Mouse (Mus musculus): ENCODE results near the gene Pcp4l1.

Gene Pcp4l1

DNA sequence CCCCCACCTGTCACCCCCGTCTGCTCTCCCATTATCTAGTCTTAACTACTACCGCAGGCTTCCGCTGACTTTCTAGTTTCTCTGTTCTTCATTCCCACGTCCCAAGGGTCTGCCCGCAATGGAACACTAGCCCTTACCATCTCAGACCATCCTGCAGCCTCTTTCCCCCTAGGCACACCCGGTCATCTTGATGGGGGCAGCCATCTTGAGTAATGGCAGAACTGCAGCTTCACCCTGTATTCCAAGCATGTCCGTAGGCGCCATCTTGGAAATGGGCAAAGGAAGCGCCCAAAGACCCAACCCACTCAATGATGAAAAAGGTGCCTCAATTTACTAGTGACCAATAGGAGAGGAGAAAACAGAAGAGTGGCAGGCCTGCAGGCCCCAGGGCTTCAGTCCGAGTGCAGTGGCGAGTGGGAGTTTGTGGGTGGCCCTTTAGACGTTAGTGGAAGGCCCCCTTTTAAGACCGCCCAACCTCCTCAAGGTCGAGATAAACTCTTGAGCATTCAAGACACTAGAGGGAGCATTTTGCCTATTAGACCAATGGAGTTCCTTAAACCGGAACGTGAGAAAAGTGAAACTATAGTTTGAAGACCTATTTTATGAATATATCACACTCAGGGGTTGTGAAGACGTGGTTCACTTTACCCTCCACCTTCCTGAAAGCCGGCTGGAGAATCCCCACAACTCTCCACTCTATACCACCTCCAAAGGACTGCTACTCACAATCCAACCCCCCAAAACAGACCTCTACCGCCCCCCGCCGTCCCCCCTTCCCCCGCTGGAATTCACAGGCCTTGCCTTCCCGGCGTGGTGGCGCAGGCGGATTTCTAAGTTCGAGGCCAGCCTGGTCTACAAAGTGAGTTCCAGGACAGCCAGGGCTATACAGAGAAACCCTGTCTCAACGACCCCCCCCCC, 26.4 kb upstream of the Pcp4l1 start, which contains the start of gene Tomm40l:
TSS of gene Tomm40l (minus strand) at position 277 of the 918 bp plus-strand sequence.
- in situ Hi-C loops (cut with MseI, MboI) = loop anchor here (5.0 to 10.0 kb wide), 2 partner anchors 105 to 108 kb away; partner anchors contain the start of gene Cfap126 (in 1 of the 2)

DNA sequence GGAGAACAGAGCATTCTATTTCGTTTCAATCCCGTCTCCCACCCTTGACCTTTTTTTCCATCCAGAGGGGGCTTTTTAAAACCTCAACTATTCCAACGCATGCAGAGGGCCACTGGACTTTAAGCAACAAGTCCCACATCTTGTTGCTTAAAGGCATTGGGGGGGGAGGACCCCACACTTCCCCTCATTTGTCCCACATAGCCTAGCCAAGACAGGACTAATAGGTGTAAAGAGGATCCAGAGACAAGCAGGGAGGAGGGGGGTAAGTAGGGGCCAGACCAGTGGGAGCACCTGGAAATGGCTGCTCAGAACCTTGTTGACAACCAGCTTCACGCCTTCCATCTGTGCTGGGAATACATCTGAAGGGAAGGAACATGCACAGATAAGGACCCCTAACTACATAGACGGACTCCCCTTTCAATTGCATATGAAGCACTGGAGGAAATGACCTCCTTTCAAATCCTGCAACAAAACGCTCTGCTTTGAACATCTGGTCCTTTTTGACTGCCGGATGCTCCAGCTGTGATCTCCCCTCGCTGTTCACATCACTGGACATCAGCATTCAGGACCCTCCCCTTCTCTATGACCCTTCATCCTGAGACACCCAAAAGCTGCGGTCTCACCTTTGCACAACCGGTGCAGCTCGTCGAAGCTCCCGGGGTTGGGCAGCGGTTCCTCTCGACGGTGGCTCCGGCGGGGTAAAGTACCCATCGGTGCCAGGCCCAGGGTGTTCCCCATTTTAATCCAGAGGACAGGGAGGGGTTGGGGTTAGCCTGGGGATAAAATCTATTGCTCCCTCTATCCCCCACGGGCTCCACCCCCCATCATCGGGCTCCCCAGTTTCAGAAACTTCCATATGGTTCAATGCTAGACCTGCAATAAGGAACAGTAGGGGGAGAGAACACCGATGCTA, 25.5 kb upstream of the Pcp4l1 start:
- in situ Hi-C loops (cut with MseI, MboI) = loop anchor here (5.0 to 10.0 kb wide), 2 partner anchors 104 to 107 kb away; partner anchors contain the start of gene Cfap126 (in 1 of the 2)

DNA sequence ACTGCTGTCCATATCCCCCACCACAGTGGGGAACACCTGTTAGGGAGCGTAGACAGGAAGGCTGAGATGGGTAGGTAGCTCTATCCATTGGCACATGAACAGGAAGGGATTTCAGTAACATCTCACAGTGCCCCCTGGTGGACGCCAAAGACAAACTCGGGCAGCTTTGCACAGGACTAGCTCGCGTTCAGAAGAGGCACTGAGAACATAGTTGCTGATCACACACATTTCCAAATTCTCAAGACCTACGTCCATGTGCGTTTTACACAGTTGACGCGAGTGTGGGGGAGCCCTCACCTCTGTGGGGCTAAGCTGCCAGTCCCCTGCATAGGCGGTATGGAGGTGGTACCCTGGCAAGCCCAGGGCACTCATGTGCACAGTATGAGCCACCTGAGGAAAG, 24.8 kb upstream of the Pcp4l1 start:
- in situ Hi-C loops (cut with MseI, MboI) = loop anchor here (5.0 to 10.0 kb wide), 2 partner anchors 104 to 106 kb away; partner anchors contain the start of gene Cfap126 (in 1 of the 2)

DNA sequence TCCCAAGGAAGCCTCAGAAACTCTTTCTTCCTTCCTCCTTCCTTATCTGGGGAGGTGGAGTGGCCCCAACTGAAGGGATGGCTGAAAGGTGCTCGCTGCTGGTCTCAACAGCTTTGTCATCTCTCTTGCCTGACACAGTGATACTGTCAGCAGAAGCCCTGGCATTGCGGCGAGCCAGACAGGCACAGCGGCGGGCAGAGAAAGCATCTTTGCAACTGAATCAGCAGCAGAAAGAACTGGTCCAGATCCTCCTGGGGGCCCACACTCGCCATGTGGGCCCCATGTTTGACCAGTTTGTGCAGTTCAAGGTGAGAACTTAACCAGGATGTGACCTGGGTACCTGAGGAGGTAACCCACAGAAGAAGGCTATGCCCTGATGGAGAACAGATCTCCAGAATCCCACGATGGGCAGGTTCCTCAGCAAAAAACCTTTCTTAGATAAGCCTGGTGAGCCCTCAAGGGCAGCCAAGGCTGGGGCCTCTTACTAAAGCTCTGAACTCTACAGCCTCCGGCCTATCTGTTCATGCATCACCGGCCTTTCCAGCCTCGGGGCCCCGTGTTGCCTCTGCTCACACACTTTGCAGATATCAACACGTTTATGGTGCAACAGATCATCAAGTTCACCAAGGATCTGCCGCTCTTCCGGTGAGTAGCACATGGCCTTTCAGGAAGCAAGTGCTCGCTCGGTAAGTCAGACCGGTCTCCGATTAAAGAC, 20.3 kb upstream of the Pcp4l1 start:
- in situ Hi-C loops (cut with MseI, MboI) = no loop called here

DNA sequence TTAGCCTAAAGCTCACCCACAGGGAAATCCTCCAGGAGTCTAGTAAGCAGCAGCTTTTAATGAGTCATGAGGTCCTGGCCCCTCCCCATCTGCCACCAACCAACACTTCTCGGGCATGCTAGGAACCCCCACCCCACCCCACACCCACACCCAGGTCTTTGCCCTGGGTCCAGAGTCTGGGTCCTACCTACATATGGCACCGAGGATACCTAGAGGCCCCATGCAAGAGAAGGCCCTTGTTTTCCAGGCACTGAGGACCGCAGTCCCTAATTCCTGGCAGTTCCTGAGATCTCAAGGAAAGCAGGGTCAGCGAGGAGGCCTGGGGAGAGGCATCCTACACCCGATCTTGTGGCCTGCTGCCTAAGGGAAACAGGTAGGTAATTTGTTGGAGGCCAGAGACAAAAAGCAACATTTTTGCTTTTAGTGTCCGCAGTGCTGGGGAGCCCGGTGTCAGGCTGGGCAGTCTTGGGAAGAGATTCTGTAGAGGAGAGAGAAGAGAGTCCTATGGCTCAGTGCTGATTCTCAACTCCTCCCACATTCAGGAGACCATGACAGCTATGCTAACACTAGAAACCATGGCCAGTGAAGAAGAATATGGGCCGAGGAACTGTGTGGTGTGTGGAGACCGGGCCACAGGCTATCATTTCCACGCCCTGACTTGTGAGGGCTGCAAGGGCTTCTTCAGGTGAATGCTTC, 17.9 kb upstream of the Pcp4l1 start, which contains the start of gene Nr1i3:
TSS of gene Nr1i3 (plus strand) at position 170 of the 696 bp plus-strand sequence.
- in situ Hi-C loops (cut with MseI, MboI) = no loop called here

DNA sequence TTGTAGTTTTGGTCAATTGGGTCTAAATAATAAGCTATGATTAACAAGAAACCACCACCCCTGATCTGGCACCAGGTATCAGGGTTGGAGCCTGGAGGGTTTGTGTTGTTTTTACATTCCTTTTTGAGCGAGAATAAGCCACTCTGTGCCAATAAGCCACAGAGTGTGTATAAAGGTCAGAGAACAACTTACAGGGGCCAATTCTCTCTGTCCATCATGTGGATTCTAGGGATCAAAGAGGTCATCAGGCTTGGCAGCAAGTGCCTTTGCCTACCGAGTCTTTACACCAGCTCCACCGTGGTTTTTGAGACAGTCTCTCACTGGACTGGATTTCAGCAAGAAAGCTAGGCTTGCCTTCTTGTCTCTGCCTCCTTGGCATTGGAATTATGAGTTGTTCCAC, 16.8 kb upstream of the Pcp4l1 start:
- in situ Hi-C loops (cut with MseI, MboI) = no loop called here

DNA sequence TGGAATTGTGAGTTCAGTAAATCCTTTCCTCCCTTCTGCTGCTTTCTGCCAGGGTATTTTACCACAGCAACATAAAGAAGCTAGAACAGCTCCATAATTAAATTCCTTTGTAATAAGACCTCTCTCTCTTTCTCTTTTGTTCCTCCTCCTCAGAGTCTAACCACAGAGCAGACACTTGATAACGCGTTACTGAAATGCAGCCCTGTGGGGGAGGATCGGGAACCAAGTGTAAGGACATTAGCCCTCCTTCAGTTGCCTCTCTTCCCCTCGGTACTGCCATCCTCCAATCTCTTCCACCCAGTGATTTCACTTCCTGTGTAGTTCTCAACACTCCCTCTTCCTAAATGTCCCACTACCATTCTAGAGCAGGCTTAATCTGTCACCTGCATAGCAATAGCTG, 13.3 kb upstream of the Pcp4l1 start:
- in situ Hi-C loops (cut with MseI, MboI) = no loop called here

DNA sequence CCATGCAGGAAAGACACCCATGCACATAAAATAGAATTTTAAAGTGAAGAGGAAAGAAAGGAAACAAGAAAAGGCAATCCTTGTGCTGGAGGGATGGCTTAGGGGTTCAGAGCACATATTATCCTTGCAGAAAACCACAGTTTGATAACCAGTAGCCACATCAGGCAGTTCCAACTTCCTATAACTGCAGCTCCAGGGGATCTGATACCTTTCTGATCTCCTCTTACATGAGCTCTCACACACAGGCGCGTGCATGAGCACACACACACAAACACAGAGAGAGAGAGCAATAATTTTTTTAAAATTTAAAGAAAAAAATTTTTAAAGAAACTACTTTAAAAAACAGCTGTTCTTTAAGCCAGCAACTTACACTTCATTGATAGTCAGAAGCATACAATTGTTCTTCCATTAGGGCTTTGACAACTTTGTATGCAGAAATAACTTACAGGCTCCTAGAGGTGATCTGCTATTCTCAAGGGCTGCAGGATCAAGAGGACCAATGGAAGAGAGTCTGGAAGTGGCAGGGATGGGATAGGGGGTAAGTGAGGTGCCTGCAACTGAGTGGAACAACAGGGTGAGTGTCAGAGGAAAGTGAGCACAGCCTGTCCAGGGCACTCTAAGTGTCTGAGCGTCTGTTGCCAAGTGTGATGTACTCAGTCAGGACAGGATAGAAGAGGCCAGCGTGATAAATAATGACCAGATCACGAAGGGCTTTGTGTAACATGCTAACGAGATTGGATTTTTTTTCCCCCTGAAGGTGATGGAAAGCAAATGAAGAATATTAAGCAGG, 9.8 kb upstream of the Pcp4l1 start:
- in situ Hi-C loops (cut with MseI, MboI) = no loop called here

DNA sequence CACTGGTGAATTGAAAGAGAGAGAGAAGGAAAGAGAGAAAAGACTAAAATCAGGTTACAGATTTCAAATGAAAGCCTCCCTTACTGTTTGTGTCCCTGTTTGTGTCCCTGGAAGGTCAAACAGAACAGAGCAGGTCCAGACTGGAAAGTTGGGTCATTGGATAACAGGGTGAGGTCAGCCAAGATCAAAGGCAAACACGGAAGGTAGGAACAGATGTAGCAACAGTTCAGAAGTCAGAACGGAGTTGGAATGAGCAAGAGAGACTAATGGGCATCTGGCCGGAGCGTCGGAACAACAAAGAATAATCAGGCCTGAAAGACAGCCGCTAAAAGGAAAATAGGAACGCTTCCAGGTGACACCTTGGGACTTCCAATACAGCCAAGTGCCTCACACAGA, 8.2 kb upstream of the Pcp4l1 start:
- in situ Hi-C loops (cut with MseI, MboI) = no loop called here

DNA sequence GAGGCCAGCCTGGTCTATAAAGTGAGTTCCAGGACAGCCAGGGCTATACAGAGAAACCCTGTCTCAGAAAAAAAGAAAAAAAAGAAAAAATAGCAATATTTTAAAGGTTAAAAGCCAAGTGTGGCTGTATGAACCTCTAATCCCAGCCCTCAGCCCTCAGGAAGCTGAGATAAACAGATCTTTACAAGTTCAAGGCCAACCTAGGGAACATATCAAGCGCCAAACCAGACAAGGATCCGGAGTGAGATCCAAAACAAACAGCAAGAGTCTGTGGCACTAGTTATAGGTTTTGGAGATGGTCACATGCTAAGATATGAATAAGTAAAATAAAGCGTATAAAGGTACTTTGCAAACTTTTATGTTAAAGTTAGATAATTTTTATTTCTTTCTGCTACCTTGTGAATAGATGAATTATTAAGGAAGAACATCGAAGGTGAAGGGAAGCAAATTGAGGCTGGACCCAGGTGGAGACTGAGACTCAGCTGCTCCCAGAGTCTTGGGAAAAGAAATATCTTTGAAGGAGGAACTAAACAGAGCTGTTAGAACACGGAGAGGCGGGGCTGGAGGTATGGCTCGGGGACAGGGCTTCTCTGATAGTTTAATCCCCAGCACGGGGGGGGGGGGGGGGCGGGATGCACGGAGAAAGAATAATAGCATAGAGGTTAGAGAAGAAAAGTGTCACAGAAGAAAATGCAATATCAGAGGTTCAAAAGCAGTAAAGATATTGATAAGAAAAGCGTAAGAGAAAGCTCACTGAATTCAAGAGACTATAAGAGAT, 7.6 kb upstream of the Pcp4l1 start:
- in situ Hi-C loops (cut with MseI, MboI) = no loop called here

DNA sequence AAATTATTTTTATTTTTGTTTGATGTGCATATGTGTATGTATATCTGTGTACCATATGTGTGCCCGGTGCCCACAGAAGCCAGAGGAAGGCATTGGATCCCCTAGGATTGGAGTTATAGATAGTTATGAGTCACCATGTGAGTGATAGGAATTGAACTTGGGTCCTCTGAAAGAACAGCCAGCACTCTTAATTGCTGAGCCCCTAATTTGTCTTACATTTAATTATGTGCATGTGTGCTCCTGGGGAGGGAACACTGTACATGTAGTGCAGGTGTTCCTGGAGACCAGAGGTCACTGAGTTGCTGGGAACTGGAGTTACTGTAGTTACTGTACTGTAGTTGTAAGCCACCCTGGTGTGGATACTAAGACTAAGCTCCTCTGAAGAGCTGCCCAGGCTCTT, 4.7 kb upstream of the Pcp4l1 start:
- in situ Hi-C loops (cut with MseI, MboI) = no loop called here

DNA sequence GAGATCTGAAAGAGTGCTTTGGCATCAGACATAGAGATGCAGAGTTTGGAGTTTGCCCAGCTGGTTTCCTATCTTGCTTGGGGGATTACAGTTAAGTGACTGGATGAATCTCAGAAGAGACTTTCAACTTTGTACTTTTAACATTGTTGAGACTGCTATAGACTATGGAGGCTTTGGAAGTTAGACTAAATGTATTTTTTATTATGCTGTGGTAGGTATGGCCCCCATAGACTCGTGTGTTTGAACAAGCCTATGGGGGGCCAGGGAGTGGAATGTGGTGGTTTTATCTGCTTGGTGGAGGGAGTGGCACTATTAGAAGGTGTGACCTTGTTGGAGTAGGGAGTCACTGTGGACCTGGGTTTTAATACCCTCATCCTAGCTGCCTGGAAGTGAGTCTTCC, 3.5 kb upstream of the Pcp4l1 start:
- in situ Hi-C loops (cut with MseI, MboI) = no loop called here

DNA sequence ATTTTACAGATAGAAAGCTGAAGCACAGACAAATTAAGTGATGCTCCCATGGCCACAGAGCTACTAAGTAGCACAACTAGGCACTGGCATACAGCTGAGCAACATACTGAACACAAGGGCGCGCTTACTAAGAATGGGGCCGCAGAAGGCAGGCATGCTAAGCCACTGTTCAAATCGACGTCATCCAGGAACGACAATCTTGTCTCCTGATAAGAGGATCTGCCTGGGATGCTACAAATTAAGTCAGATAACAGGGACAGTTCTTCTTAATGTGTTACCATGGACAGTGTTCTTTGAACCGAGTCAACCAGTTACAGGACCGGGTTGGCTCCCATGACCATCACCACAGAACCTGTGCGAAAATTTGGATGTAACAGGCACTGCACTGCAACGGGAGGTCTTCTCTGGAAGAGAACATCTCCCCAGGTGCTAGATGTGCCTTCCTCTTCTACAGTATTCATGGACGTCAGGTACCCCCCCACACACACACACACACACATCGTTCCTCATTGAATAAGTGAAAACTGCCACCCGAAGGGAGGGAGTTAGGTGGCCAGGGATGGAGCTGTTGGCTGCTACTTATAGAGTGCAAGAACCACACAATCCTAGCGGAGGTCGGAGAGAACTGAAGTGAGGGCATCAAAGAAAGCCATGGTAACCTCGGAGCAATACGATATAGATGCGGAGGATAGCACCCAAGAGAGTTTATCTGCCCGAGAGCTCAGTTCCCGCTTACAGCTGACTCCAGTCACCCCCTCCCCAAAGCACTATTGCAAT, 834 bp downstream of the Pcp4l1 start:
- in situ Hi-C loops (cut with MseI, MboI) = no loop called here

DNA sequence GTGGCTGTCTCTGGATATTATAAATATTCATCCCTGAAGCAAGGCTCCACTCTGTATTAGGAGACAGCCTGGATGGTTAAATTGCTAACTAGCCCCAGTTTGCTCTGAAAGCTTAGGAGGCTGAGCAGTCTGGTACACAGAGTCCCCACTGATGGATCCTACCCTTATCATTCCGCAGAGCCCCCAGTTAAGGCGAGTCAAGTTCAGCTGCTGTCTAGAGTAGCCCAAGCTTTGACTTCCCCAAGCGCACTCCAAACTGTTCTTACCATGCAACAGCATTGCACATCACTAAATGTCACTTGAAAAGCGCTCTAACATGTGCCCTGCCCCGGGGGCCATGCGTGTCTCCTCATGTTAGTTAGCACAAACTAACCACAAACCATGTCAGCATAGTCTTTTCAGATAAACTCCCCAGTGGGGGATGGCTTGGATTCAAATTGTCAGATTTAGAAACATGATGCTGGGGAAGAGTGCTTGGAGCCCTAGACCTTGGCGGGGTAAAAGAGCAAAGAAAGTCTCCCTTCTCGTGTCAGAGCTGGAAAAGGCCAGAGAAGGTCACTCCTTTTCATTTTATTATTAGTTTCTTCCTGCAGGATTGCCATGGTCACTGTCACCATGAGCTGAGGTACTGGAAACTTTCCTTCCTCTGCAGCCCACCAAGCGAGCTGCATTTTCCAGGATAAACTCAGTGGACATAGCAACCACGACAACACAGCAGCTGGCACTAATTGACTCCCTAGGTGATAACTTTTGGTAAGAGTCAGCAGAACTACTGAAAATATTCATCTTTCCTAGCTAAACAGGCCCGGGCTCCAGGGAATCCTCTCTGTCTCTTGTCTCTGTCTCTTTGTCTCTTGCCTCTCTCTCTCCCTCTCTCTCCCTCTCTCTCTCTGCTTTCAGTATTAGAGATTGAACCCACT, 1.9 kb downstream of the Pcp4l1 start:
- in situ Hi-C loops (cut with MseI, MboI) = no loop called here

DNA sequence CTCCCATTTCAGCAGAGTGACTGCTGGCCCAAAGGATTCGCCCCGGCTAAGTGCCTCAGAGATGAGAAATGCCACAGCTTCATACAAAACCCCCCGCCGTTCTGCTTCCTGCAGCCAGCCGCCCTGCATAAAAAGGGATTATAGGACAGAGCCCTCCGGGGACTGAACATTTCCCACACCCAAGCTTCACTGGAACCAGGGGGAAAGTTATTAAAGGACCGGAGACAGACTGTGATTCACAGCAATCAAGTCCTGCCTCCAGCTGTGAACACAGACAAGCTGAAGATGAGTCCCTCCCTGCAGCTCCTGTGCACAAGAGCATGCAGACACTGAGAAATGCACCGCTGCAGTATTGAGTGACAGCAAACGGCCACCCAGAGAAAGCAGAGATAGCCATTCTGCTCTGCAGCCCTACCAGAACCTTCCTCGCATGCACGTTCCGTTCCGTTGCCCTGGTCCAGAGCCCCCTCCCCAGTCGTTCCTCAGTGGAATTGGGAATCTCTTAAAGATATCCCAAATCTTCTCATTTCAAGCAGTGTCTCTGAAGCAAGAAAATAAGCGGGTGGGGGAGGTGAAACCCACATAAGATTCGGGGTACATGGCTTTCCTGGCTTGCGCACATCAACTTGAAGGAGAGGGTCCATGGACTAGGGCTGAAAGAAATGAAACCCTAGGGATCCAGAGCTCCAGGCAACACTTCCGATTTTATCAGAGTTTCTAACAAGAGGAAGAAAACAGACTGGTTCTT, 2.8 kb downstream of the Pcp4l1 start:
- in situ Hi-C loops (cut with MseI, MboI) = no loop called here

DNA sequence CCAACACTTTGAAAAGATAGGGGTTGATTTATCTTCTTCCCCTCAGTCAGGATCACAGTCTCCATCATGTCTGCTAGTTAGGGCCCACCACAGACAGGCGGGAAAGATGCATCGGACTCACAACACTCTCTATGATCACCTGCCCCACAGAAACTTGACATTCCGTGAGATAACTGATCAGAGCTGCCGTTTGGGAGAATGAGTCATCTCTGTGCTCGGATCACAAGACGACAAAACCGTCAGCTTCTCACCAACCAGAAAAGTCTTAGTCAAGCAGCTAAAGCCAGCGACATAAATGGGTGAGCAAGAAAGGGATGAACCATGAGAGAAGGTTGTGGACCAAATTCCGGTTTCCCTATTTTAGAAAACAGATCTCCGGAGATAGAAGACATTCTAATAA, 3.8 kb downstream of the Pcp4l1 start:
- in situ Hi-C loops (cut with MseI, MboI) = no loop called here

DNA sequence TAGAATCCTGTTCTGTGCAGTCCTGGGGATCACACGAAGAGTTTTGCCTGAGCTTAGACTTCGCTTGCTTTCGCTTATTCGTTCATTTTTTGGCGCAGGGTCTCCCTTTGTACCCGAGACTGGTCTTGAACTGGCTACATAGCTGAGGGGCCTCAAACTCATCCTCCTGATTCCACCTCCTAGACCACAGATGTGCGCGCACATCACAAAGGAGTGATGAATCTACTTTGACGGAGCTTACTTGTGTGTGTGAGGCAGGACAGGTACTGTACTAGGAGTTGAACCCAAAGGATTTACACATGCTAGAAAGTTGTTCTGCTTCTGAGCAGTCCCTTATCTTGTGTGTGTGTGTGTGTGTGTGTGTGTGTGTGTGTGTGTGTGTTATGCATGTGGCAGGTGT, 5.2 kb downstream of the Pcp4l1 start:
- in situ Hi-C loops (cut with MseI, MboI) = no loop called here

Measured in mouse trophoblast stem cell (cell line).